Mouse (Mus musculus) bone marrow, adult 2 months (tissue): Measurements from ENCODE around the gene Tex10.

Experiments used
- CTCF ChIP-seq: fragments of 200-500 bp; IDR thresholded peaks from 2 replicates; pipeline ENCODE4 v1.5.1; 2011; ENCODE audit warnings: low read length, control low read depth; ENCODE audit not compliant: control insufficient read depth, insufficient read depth
- POLR2A ChIP-seq: fragments of 200-500 bp; IDR thresholded peaks from 2 replicates; pipeline ENCODE4 v1.6.1; 2011; ENCODE audit warnings: low read depth, mild to moderate bottlenecking, control low read depth, low read length, borderline replicate concordance; ENCODE audit not compliant: control insufficient read depth

DNA sequence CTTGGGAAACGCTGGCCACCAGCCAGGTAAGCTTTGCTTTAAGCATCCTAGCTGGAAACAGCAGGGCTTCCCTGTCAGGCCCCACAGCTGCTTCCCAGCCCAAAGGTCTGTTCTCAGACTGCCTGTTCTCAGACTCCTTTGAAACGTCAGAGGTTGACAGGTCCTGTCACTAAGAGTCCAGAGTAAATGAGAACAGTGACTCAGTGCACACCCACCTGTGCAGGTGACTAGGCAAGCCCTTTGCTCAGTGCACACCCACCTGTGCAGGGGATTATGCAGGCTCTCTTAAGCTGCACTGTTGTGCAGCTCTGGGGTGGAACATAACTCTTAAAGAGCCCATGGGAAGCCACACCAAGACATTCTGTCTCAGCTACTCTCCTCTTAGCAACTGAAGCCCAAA is 49.5 kb downstream of the Tex10 start:
- TF ChIP-seq CTCF (no peak), POLR2A (no peak)
